Mouse (Mus musculus): ENCODE results near the gene Cd47. TPM values are rescaled to one million over a fixed set of nuclear protein-coding genes. Genes with fewer than 3 reads are reported as not detected.
A peak's percentile ranks its signal among the peaks of the same experiment; 100 is the strongest.

Gene Cd47
- total RNA-seq, 4 experiments from 2014 or later = 82.2 to 91.4 (median 87.5) TPM

DNA sequence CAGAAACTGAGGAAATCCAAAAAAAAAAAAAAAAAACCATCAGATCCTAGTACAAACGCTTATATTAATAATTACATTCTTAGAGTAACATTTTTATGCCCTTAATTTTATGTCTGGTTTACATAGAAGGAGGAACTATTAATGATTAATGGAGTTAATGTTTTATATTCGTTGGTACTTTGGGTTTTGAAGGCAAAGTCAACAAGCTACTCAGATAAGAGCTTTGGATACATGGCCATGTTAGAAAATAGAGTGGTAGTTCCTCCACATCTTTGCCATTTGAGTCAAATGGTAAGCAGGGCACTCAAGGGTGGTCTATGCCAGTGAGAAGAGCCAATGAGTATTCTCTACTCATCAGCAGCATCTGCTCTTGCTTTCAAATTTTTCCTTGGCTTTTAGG, 66.3 kb downstream of the Cd47 start:
- DNase-seq (ENCODE audit: low spot score) = no peak

DNA sequence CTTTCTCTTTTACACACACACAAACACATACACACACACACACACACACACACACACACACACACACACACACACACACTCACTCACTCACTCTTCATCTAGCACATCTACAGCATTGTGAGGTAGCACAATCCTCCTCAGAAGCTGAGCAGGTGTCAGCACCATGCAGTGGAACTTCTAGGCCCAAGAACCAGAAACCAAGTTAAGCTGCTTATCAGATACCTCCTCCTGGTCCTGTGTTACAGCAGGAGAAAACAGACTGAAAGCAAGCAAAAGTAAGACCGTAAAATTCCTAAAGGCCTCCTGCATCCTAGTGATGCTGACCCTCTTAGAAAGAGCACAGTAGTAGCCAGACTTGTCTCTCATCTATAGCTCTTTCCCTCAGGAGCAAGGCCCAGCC, 67.9 kb downstream of the Cd47 start:
- no peak for DNase-seq (ENCODE audit: low spot score)

GRCm38 (mm10) chr16:49873918-49874317, 73.6 kb downstream of the Cd47 start:
- DNase-seq (ENCODE audit: low spot score) = no peak

- no peak for DNase-seq (ENCODE audit: low spot score)
Measured at GRCm38 (mm10) chr16:49874546-49874945, 74.2 kb downstream of the Cd47 start.

DNA sequence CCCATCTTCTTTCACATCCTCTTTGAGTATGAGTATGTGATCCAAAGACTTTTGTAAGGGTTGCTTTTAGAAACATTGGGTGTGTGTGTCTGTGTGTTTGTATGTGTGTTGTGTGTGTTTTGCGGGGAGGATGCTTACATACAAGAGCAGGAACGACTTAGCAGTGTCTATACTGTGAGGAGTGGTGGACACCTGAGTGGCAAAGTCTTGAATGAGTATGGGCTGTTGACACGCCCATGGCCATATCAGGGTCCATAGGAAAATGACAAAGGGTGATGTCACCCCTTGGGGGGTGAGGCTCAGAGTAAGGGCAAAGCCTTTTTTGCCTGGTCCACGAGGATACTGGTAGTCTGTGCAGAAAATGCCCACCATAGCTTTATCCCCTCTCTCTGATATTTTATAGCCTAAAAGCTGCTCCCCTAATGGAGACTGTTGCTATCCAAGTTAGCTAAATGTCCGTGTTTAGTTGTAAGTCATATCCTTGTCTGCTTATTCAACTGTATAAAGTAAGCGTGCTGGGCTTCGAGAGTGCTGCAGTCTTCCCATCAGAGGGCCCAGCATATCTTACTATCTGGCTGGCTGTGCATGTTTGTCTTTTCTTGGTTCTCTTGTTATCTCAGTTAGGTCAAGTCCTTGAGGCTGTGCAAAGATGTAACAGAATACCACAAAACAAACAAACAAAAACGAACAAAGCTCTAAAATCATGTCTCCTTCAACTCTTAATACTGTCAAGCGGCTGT, 76.1 kb downstream of the Cd47 start:
- no peak for DNase-seq (ENCODE audit: low spot score)

DNA sequence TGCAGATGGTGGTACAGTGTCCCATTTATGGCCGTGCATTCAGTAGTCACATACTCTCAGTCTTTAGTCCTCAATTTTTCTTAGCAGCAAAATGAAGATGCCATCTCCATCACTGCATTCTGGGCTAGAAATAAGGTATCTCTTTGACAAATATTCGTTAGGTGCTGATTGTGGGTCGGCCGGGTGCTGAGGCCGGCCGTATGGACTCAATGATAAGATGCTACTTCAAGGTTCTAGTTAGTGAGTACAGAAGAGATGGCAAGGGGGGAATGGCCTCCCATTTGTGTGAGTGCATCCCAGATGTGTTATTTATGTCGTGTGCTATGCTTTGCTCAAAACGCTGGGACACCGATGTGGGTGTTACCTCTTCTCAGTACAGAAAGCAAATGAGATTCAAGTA, 76.9 kb downstream of the Cd47 start:
- no peak for DNase-seq (ENCODE audit: low spot score)

- no peak for DNase-seq (ENCODE audit: low spot score)
Measured at GRCm38 (mm10) chr16:49878051-49878450, 77.7 kb downstream of the Cd47 start.

GRCm38 (mm10) chr16:49886403-49887066, 86.2 kb downstream of the Cd47 start:
- DNase-seq (ENCODE audit: low spot score) = no peak

DNA sequence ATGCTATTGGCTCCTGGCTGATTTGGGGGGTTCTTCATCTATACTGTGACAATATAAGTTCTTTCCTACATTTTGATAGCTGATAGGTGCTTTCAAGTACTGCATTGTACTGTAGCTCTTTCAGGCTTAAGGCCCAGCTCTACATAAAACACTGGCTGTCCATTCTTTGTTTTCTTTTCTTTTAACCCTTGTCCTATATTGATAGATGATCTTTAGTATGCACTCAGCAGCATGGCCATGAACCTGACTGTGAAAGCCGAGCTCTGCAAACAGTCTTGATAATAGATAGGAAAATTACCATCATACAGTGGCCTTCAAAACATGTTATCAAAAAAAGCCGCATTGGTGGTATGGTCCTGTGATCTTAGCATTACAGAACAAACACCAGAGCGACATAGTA, 87.0 kb downstream of the Cd47 start:
- no peak for DNase-seq (ENCODE audit: low spot score)

DNA sequence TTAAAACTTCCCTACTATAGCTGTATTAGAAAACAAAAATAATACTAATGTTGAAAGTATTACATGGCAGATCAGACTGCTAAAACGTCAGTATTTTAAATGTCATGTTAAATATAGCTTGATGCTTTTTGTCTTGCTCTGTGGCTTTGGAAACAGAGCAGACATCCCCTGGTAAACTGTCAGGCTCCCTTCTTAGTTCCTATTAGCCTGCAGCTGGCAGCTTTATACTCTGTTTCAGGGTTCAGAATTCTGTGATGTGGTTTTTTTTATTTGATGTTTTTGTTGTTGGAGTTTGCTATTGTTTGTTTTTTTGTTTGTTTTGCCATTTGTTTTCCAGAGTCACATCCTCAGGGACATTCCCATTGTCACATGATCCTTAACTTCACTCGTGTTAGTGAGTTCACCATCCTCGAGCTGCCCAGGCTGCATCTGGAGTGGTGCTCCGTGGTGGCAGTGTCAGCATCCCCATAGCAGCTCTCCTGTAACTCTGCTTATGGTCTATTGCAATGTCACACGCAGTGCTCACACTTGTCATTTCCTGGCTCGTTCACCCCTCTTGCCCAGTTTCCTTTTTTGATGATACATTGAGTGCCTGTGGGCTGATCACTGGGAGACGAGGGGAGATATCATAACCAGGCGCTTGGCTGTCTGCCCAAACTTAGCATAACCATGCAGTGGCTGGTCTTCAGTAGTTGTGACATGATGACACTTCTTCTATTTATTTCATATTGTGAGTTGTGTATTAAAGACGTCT, 87.7 kb downstream of the Cd47 start:
- DNase-seq (ENCODE audit: low spot score) = peak; percentile 42

- DNase-seq (ENCODE audit: low spot score) = no peak
Measured at GRCm38 (mm10) chr16:49889031-49889655, 88.8 kb downstream of the Cd47 start.

DNA sequence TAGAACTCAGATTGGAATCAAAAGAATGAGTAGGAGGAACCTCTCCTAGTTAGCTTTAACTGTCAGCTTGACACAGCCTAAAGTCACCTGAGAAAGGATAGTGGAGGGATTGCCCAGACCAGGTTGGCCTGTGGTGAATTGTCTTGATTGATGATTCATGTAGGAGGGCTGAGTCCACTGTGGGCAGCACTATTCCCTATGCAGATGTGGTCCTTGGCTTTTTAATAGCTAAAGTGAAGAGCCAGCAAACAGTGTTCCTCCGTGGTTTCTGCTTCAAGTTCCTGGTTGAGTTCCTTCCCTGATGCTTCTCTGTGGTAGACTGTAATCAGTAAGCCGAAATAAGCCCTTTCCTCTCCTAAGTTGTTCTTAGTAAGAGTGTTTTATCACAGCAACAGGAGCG, 91.9 kb downstream of the Cd47 start:
- no peak for DNase-seq (ENCODE audit: low spot score)

DNA sequence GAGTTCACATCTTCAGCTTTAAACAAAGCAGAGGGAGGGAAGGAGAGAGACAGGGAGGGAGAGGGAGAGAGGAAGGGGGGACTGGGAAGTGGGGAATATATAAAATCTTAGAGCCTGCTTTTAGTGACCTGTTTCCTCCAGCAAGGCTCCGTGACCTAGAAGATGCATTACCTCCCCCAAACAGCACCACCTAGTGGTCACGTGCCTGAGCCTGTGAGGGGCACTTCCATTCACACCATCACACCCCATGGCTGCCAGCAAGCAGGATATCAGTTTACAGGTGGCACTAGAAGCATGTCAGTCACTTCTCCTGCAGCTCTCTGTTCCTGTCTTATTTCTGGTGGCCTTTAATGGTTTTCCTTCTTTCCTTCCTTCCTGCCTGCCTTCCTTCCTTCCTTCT, 92.6 kb downstream of the Cd47 start:
- DNase-seq (ENCODE audit: low spot score) = no peak

DNA sequence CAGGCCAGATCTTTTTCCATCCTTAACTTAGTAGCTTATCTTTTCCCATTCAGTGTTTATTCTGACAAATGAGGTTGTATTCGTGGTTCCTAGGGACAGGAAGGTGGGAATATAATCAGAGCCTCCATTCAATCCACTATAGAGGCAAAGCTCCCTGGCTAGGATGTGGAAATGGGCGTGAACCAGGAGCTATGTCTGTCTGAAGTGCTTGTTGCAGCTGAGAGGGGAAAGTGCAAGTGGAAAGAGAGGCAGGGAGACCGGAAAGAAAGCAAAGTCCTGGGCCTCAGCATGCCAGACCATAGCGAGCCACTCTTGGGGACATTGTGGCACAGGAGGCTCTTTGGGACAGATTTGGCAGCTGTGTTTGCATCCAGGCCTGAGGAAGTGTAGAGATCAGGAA, 94.3 kb downstream of the Cd47 start:
- DNase-seq (ENCODE audit: low spot score) = no peak

DNA sequence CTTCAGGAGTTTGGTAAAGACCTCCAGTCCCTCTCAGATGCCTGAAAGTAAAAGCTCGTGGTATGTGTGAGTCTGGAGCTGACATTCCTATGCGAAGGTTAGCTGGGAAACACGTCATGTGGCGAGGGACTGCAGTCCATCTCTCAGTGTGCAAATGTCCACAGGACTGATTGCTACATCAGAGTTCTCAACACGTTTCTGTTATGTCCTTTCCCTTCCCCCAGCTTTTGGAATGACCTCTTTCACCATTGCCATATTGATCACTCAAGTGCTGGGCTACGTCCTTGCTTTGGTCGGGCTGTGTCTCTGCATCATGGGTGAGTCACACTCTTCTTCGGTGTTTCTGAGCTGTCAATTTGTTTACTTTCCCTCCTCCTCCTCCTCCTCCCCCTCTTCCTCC, 95.8 kb downstream of the Cd47 start:
- no peak for DNase-seq (ENCODE audit: low spot score)

DNA sequence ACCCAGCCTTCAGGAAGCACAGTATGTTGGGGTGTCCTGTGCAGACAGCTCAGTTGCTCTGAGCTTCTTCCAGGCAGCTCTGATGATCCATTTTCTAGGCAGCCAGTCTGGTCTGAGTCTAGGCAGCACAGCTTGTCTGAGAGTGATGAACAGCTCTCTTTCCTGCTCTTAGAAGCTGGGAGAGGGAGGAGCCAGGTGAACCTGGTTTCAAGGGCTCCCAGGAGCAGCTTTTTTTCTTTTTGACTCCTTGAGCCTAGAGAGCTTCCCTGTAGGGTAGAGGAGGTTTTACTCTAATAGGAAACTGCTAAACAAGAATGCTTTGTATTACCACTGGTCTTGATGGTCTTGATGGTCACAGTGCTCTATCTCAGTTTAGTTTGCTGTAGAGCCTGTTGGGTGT, 101.1 kb downstream of the Cd47 start:
- no peak for DNase-seq (ENCODE audit: low spot score)

GRCm38 (mm10) chr16:49902083-49902482, 101.8 kb downstream of the Cd47 start:
- no peak for DNase-seq (ENCODE audit: low spot score)

- DNase-seq (ENCODE audit: low spot score) = no peak
Measured at GRCm38 (mm10) chr16:49904248-49904930, 104.1 kb downstream of the Cd47 start.

- no peak for DNase-seq (ENCODE audit: low spot score)
Measured at GRCm38 (mm10) chr16:49905041-49905440, 104.7 kb downstream of the Cd47 start.

GRCm38 (mm10) chr16:49905601-49906001, 105.3 kb downstream of the Cd47 start:
- peak; percentile 45 for DNase-seq (ENCODE audit: low spot score)

DNA sequence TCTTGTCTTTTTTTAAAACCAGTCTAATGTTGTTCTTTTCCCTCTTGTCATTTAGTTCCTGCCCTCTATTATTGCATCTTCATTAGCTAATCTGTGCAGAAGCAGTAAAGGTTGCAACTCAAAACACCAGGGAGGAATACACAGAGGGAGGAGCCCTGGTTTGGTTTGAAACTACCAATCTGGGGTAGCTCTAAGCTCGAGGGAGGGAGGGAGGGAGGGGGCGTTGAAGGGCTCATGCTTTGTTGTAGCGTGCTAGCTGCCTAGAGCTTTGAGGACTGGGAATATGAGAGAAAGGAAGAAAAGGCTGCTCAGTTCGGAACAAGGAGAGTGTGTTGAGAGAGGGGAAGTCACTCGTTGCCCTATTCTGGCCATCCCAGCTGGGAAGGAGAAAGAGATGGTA, 105.7 kb downstream of the Cd47 start:
- no peak for DNase-seq (ENCODE audit: low spot score)

DNA sequence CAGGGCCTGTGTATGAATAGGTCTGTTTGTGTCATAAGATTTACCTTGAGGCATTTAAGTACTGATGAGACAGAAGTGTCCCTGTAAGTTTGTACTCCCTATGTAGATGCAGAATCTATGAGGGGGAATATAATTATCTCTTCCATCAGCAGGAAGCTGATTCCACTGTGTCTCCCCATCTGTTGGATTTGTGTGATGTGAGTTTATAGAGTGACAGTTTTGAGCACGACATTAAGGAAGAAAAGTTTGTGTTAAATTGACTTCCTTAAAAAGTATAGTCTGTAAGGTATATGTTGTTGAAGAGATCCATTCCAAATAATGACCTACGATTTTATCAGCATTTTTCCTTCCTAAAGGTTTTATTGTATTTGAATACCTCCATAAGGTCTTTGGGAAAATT, 106.6 kb downstream of the Cd47 start:
- DNase-seq (ENCODE audit: low spot score) = no peak
